Mouse (Mus musculus): ENCODE results near the gene Mllt11.

The Mllt11 gene

GRCm38 (mm10) chr3:95231298-95232221 is at the start of gene Mllt11:
Gene Mllt11 (minus strand): TSS chr3:95232171.
- no peak for DNase-seq (ENCODE audit: low spot score)

- DNase-seq (ENCODE audit: low spot score), result peak; percentile 98
Measured at GRCm38 (mm10) chr3:95281216-95282126, 49.5 kb upstream of the Mllt11 start, which contains the start of the genes Mindy1 and Prune1. Gene Mindy1 (plus strand): TSS chr3:95281345. Gene Prune1 (minus strand): TSS chr3:95282076.

GRCm38 (mm10) chr3:95280747-95281146 is 48.8 kb upstream of the Mllt11 start:
- DNase-seq (ENCODE audit: low spot score), result no peak

GRCm38 (mm10) chr3:95277149-95277551 is 45.2 kb upstream of the Mllt11 start:
- DNase-seq (ENCODE audit: low spot score), result no peak

GRCm38 (mm10) chr3:95276428-95276934 is 44.5 kb upstream of the Mllt11 start:
- DNase-seq (ENCODE audit: low spot score), result no peak

- DNase-seq (ENCODE audit: low spot score), result no peak
Measured at GRCm38 (mm10) chr3:95275161-95275560, 43.2 kb upstream of the Mllt11 start.

- DNase-seq (ENCODE audit: low spot score), result no peak
Measured at GRCm38 (mm10) chr3:95274453-95274852, 42.5 kb upstream of the Mllt11 start.

GRCm38 (mm10) chr3:95273471-95273870 is 41.5 kb upstream of the Mllt11 start:
- DNase-seq (ENCODE audit: low spot score), result no peak

- DNase-seq (ENCODE audit: low spot score), result no peak
Measured at GRCm38 (mm10) chr3:95270766-95271364, 38.9 kb upstream of the Mllt11 start.

- DNase-seq (ENCODE audit: low spot score), result no peak
Measured at GRCm38 (mm10) chr3:95269789-95270188, 37.8 kb upstream of the Mllt11 start.

- no peak for DNase-seq (ENCODE audit: low spot score)
Measured at GRCm38 (mm10) chr3:95267855-95268254, 35.9 kb upstream of the Mllt11 start.

- DNase-seq (ENCODE audit: low spot score), result no peak
Measured at GRCm38 (mm10) chr3:95266052-95266451, 34.1 kb upstream of the Mllt11 start.

- DNase-seq (ENCODE audit: low spot score), result no peak
Measured at GRCm38 (mm10) chr3:95264724-95265123, 32.8 kb upstream of the Mllt11 start.

GRCm38 (mm10) chr3:95263089-95263739 is 31.2 kb upstream of the Mllt11 start:
- no peak for DNase-seq (ENCODE audit: low spot score)

- DNase-seq (ENCODE audit: low spot score), result no peak
Measured at GRCm38 (mm10) chr3:95261975-95262374, 30.0 kb upstream of the Mllt11 start.

GRCm38 (mm10) chr3:95256931-95257330 is 25.0 kb upstream of the Mllt11 start:
- no peak for DNase-seq (ENCODE audit: low spot score)

- DNase-seq (ENCODE audit: low spot score), result no peak
Measured at GRCm38 (mm10) chr3:95250783-95251424, 18.9 kb upstream of the Mllt11 start, which contains the start of gene Bnipl. Gene Bnipl (minus strand): TSS chr3:95251193.

- DNase-seq (ENCODE audit: low spot score), result no peak
Measured at GRCm38 (mm10) chr3:95250361-95250760, 18.4 kb upstream of the Mllt11 start.

- no peak for DNase-seq (ENCODE audit: low spot score)
Measured at GRCm38 (mm10) chr3:95247660-95248336, 15.8 kb upstream of the Mllt11 start.
